Mouse (Mus musculus): ENCODE measurements around the gene Med9. TPM values are rescaled to one million over a fixed set of nuclear protein-coding genes. Genes with fewer than 3 reads are reported as not detected.

Gene Med9
- polyA plus RNA-seq, 1 experiment from 2014 or later = 15.8 TPM

DNA sequence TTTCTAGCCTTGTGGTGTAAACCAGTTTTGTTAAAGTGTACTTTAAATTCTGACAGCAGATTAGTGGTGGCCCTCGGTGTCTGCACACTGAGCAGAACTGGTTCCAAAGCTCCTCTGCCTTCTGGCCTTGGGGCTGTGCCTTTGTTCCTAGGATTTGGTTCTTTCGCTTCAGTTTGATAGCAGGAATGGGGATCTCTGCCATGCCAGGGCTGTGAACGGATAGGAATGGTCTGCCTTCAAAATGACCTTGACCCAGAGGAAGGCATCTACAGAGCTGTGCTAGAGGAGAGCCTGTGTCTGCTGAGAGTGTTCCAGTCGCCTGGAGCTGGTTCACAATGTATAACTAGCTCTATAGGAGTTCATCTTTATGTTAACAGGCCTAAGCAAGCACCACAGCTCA lies 11.4 kb downstream of the Med9 start:
- H3K4me2 ChIP-seq (ENCODE audit: low read depth, low read length) = no peak overlapping the region
- TF ChIP-seq EP300 (IDR thresholded peaks at IDR 0.05; ENCODE audit: low read depth) = no peak
- H3K27ac ChIP-seq (ENCODE audit: low read depth) = no peak overlapping the region
- peaks cover 16% of the 10 kb centered on the region for H3K27me3 ChIP-seq (ENCODE audit: insufficient read depth, low read length)
- peaks cover 9% of the 10 kb centered on the region for H3K4me1 ChIP-seq (ENCODE audit: insufficient read depth)
- no peaks in the 10 kb centered on the region for H3K9me3 ChIP-seq (ENCODE audit: low read length)
- H3K9ac ChIP-seq (replicated peaks) = no peak overlapping the region
- H3K36me3 ChIP-seq (replicated peaks; ENCODE audit: insufficient read depth, low read length) = peaks cover 21% of the 10 kb centered on the region
- ATAC-seq (no peak), DNase-seq (no peak)
- no peak overlapping the region for H3K4me3 ChIP-seq (ENCODE audit: low read depth, low read length)
- 72% methylated on average over 4 of the region's 4 CpGs for WGBS (ENCODE audit: insufficient replicate concordance)

DNA sequence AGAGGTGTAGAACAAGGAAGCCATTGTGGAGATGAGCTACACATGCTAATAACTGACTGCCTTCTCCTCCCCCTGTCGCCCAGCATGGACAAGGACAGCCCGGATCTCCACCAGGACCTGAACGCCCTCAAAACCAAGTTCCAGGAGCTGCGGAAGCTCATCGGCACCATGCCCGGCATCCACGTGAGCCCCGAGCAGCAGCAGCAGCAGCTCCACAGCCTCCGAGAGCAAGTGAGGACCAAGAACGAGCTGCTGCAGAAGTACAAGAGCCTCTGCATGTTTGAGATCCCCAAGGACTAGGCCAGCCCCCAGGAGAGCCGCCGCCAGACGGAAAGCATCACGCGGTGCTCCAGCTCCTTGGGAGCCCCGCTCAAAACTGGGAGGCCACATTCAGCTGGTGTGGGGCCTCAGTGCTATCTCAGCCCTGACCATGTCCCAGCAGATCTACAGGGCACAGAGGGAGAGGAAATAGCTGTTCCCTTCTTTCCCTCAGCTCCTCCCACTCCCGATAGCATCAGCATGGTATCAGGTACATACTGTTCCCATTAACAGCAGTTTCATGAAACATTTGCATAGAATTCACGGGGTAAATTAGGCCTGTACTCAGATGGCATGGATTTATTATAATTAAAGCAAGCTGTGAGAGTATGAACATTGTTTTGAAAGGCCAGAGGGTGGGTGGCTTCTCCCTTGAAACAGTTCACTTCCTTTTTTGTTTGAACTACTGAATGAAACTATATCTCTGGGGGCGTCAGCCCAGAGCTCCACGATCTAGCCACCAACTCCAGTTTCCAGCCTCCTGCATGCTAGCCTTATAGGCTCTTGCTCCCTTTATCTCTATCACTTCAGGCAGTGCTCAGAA lies 12.7 kb downstream of the Med9 start:
- Histone ChIP-seq H3K9me3 (ENCODE audit: low read length) (no peaks in the 10 kb centered on the region), H3K4me3 (ENCODE audit: low read depth, low read length) (no peak overlapping the region), H3K9ac (replicated peaks) (no peak overlapping the region), H3K4me1 (ENCODE audit: insufficient read depth) (peaks cover 20% of the 10 kb centered on the region), H3K27me3 (ENCODE audit: insufficient read depth, low read length) (peaks cover 19% of the 10 kb centered on the region), H3K36me3 (replicated peaks; ENCODE audit: insufficient read depth, low read length) (peaks cover 21% of the 10 kb centered on the region), H3K27ac (ENCODE audit: low read depth) (no peak overlapping the region), H3K4me2 (ENCODE audit: low read depth, low read length) (no peak overlapping the region)
- DNase-seq = no peak
- TF ChIP-seq EP300 (IDR thresholded peaks at IDR 0.05; ENCODE audit: low read depth) (peak; percentile 48; the same call in 1 of the 2 replicates), CTCF (IDR thresholded peaks at IDR 0.05; ENCODE audit: low read depth) (no peak)
- WGBS (ENCODE audit: insufficient replicate concordance) = 69% methylated on average over 20 of the region's 20 CpGs
- ATAC-seq = no peak

DNA sequence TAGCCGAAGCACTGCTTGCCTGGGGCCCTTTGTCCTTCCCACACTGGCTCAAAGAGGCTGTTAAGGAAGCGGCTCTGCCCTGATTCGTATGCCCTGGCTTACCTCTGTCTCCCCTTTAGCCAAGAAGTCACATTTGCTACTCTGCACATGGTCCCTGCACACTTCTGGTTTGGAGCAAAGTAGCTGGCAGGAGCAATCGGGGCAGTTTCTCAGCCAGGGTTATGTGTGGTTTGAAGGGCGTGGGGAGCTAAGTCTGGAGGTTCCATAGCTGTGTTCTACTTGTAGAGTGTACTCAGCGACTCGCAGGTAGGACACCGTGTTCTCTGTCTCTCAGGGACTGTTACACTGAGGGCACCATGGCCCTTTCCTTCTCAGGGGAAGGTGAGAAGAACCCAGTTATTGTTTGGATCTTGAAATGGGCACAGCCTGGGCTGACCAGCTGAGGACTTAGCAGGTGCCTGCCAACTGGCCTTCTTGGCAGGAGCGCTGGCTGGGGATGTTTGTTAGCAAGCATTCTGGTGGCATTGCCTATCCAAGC lies 13.4 kb downstream of the Med9 start:
- Histone ChIP-seq H3K4me3 (ENCODE audit: low read depth, low read length) (no peak overlapping the region), H3K9me3 (ENCODE audit: low read length) (no peaks in the 10 kb centered on the region), H3K27me3 (ENCODE audit: insufficient read depth, low read length) (peaks cover 19% of the 10 kb centered on the region), H3K36me3 (replicated peaks; ENCODE audit: insufficient read depth, low read length) (peaks cover 17% of the 10 kb centered on the region), H3K27ac (ENCODE audit: low read depth) (no peak overlapping the region), H3K9ac (replicated peaks) (no peak overlapping the region), H3K4me2 (ENCODE audit: low read depth, low read length) (no peak overlapping the region), H3K4me1 (ENCODE audit: insufficient read depth) (peaks cover 24% of the 10 kb centered on the region)
- DNase-seq (no peak), ATAC-seq (no peak)
- TF ChIP-seq EP300 (IDR thresholded peaks at IDR 0.05; ENCODE audit: low read depth) (no peak), CTCF (IDR thresholded peaks at IDR 0.05; ENCODE audit: low read depth) (no peak)
- 66% methylated on average over 9 of the region's 9 CpGs for WGBS (ENCODE audit: insufficient replicate concordance)

DNA sequence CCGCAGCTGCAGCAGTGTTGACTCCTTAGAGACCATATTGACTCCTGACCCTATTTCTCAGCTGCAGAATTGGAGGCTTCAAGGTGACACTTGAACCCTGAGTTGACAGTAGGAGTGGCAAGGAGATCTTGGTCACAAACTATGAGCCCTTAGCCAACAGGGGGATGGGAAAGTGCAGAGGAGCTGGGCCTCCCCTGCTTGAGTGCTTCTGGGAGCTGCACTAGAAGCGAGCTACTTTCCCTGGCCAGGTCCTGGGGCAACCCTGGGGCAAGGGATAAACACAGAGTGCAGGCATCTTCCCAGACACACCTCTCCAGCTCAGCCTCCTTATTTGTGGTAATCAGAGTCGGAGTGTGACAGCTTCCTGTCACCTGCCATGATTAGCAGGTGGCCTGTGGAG lies 14.6 kb downstream of the Med9 start:
- Histone ChIP-seq H3K27ac (ENCODE audit: low read depth) (no peak overlapping the region), H3K4me3 (ENCODE audit: low read depth, low read length) (no peak overlapping the region), H3K36me3 (replicated peaks; ENCODE audit: insufficient read depth, low read length) (peaks cover 12% of the 10 kb centered on the region), H3K9me3 (ENCODE audit: low read length) (no peaks in the 10 kb centered on the region), H3K27me3 (ENCODE audit: insufficient read depth, low read length) (peaks cover 19% of the 10 kb centered on the region), H3K4me1 (ENCODE audit: insufficient read depth) (peaks cover 26% of the 10 kb centered on the region), H3K4me2 (ENCODE audit: low read depth, low read length) (peak overlapping the region; percentile 26; the same call in 1 of the 2 replicates), H3K9ac (replicated peaks) (no peak overlapping the region)
- TF ChIP-seq CTCF (IDR thresholded peaks at IDR 0.05; ENCODE audit: low read depth) = no peak
- 69% methylated on average over 3 of the region's 3 CpGs for WGBS (ENCODE audit: insufficient replicate concordance)
- DNase-seq (no peak), ATAC-seq (no peak)

GRCm38 (mm10) chr11:59963364-59964162 lies 15.6 kb downstream of the Med9 start:
- Histone ChIP-seq H3K9ac (replicated peaks) (peak overlapping the region; percentile 63), H3K27ac (ENCODE audit: low read depth) (no peak overlapping the region), H3K4me2 (ENCODE audit: low read depth, low read length) (peak overlapping the region; percentile 99), H3K4me3 (ENCODE audit: low read depth, low read length) (peak overlapping the region; percentile 60), H3K4me1 (ENCODE audit: insufficient read depth) (peaks cover 26% of the 10 kb centered on the region), H3K27me3 (ENCODE audit: insufficient read depth, low read length) (peaks cover 19% of the 10 kb centered on the region), H3K36me3 (replicated peaks; ENCODE audit: insufficient read depth, low read length) (peaks cover 12% of the 10 kb centered on the region), H3K9me3 (ENCODE audit: low read length) (no peaks in the 10 kb centered on the region)
- ATAC-seq = no peak
- no peak for DNase-seq
- WGBS (ENCODE audit: insufficient replicate concordance) = 15% methylated on average over 34 of the region's 34 CpGs
- TF ChIP-seq EP300 (IDR thresholded peaks at IDR 0.05; ENCODE audit: low read depth) = no peak
- no peak for TF ChIP-seq CTCF (IDR thresholded peaks at IDR 0.05; ENCODE audit: low read depth)
